Mouse (Mus musculus) lung, adult 2 months (tissue): Measurements from ENCODE around the gene Slc5a10. TPM values are rescaled to one million over a fixed set of nuclear protein-coding genes. Genes with fewer than 3 reads are reported as not detected.

Experiments
- DNase-seq: peaks from one replicate; pipeline ENCODE4 v3.0.0; 2022
- H3K4me1 ChIP-seq: fragments of 200-500 bp; 2 replicates; pipeline ENCODE4 v1.6.1; 2011; ENCODE audit warnings: low read length; ENCODE audit not compliant: control insufficient read depth, insufficient read depth
- H3K4me3 ChIP-seq: fragments of 200-500 bp; replicated peaks from 2 replicates; pipeline ENCODE3; 2011; ENCODE audit warnings: low read depth, mild to moderate bottlenecking, control low read depth, low read length; ENCODE audit errors: extremely low read depth
- CTCF ChIP-seq: fragments of 200-500 bp; IDR thresholded peaks from 2 replicates; pipeline ENCODE4 v1.5.1; 2011; ENCODE audit warnings: mild to moderate bottlenecking, low read length, control low read depth; ENCODE audit not compliant: insufficient read depth
- POLR2A ChIP-seq: fragments of 200-500 bp; IDR thresholded peaks from 2 replicates; pipeline ENCODE4 v1.6.1; 2011; ENCODE audit warnings: low read depth, mild to moderate bottlenecking, control low read depth, low read length, borderline replicate concordance; ENCODE audit errors: extremely low read depth
- WGBS: fragments of 180-500 bp; shearing (Covaris S2); methylation state at CpG from one replicate; pipeline ENCODE4 v1.1.7; 2018; 5-methylcytosine and 5-hydroxymethylcytosine counted together
- polyA plus RNA-seq: library from polyadenylated mRNA; depleted of rRNA; stranded (reverse); fragments of >200 nt; gene quantifications from 2 replicates; pipeline ENCODE4 v1.2.3, GENCODE M21; 2012

Slc5a10 gene
- polyA plus RNA-seq, 1 experiment = not detected

DNA sequence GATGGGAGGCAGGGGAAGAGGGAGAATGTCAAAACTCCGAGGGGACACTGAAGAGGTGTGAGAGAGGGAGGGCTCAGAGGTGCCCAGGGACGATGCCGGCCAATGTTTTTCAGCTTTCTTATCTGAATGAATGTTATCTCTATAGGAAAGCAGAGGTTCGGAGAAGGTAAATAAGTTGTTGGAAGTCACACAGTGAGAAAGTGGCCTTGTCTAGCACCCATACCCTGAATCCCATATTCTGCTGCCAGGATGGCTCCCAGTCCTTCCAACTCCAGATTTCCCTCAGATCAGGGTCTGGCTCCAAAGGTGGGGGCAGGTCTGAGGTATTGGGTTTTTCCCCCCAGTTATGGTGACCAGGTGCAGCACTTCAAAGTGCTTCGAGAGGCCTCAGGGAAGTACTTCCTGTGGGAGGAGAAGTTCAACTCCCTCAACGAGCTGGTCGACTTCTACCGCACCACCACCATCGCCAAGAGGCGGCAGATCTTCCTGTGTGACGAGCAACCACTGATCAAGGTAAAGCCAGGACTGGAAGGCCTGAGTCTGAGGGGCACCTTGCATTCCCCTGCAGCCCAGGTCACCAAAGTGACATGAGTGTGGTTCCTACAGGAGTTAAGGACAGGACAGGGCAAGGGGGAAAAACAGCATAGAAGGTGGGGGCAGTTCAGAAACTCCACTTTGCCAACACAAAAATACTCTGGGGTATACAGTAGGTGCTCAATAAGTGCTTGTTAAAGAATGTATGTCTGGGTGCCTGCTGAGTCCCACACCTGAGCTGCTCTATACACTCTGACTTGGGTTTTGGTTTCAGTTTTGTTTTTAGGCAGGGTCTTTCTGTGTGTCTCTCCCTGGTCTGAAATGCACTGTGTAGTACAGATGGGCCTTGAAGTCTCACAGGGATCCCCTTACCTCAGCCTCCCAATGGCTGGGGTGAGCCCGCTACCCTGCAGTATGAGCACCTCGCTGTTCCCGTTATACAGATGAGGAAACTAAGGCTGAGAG, 50.8 kb downstream of the Slc5a10 start:
- no peaks in the 10 kb centered on the region for H3K4me1 ChIP-seq
- H3K4me3 ChIP-seq = peak overlapping the region; percentile 27
- WGBS = 59% methylated on average over 14 of the region's 14 CpGs
- no peak for DNase-seq
- TF ChIP-seq POLR2A (no peak), CTCF (no peak)

DNA sequence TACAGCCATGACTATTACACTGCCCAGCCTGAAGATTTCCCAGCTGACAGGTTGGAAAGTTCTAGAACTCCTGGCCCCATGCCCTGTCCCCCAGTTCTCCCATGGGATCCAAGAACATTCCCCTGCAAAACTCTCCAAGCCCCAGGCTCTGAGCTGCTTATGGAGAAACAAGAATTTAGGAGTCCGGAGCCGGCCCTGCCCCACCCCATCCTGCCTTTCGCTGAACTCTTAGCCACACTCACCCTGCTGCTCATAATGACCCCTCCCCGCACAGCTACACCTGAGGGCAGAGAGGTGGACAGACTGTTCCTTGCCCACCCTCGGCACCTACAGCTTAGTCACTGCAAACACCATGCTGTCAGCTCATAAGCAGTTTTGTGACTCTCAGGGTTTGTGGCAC, 52.8 kb downstream of the Slc5a10 start:
- Histone ChIP-seq H3K4me1 (no peaks in the 10 kb centered on the region), H3K4me3 (no peak overlapping the region)
- 63% methylated on average over 5 of the region's 5 CpGs for WGBS
- no peak for TF ChIP-seq POLR2A
- no peak for TF ChIP-seq CTCF
- no peak for DNase-seq

DNA sequence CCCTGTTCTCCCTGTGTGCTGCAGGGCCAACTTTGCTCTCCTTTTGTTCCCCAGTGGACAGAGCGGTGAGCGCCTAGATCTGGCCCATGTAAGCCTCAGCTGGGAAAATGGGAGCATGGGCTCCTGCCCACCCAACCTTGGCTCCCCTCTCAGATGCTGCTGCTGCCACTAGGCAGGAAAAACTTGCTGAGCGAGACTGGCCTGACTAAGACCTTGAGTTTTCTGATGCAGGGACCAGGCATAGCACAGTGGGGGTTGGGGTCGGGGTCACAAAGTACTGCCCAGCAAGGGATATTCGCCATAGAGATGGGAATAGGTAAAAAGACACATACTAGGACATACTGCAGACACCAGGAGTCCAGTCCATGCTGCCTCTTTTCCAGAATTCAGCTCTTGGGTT, 53.4 kb downstream of the Slc5a10 start:
- WGBS = 92% methylated on average over 5 of the region's 5 CpGs

DNA sequence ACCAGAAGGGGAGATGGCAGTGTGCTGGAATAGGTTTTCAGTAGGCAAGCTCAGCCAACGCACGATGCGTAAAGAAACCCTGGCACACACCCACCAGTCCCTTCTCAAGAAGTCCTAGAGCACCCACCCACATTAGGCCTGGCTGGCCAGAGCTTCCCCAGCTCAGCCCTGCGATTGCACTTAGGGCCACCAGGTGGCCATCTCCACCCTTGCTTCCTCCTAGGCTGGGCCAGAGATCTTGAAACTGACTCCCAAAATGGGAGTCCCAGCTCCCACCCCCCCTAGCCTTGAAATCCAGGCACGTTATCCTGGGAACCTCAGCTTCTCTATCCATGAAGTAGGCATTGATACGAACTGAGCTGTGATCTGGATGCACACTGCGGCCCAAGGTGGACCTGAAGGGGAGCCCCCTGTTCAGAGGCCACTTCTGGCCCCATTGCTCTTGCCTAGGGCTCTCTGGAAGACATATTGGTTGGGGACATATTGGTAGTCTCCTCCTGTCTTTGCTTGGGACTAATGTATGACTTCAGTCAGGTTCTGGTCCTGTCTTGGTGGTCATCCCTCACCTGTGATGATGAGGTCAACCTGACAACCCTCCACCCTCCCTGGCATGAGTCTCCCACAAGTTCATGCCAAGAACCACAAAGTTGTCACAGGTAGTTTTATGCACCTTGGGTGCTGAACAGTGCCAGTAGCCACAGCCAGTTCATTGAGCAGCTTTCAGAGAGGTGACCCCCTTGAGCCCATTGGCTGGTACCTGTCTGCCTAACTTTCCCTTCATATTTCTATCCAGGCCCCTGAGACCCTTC, 54.4 kb downstream of the Slc5a10 start:
- H3K4me1 ChIP-seq = no peaks in the 10 kb centered on the region
- TF ChIP-seq CTCF = peak; percentile 82
- TF ChIP-seq POLR2A = no peak
- 32% methylated on average over 7 of the region's 7 CpGs for WGBS
- H3K4me3 ChIP-seq = no peak overlapping the region
- peak; percentile 51 for DNase-seq

More for the DNA sequence above, 53.4 kb downstream of the Slc5a10 start:
- DNase-seq = no peak
- no peaks in the 10 kb centered on the region for H3K4me1 ChIP-seq
- no peak overlapping the region for H3K4me3 ChIP-seq
- TF ChIP-seq POLR2A (no peak), CTCF (no peak)

DNA sequence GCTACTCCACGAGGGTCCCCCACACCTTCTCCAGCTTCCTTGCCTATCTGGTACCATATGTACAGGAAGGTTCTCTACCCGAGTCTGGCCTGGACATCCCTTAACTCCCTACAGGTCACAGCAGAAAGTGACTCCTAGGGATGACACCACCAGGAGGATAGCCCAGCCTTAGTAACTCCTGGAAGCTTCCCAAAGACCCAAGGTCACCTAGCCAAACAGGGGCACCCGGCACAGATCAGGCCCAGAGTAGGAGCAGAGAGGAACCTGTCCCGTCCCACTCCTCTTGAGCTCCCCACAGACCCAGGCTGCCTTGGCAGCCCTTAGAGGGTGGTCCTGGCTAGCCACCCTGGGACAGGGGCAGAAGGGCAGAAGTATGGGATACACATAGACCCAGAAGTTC, 55.2 kb downstream of the Slc5a10 start:
- DNase-seq = no peak
- TF ChIP-seq CTCF = no peak
- TF ChIP-seq POLR2A = no peak
- Histone ChIP-seq H3K4me1 (peaks cover 2% of the 10 kb centered on the region; the same call in 1 of the 2 replicates), H3K4me3 (no peak overlapping the region)
- WGBS = 87% methylated on average over 4 of the region's 4 CpGs

DNA sequence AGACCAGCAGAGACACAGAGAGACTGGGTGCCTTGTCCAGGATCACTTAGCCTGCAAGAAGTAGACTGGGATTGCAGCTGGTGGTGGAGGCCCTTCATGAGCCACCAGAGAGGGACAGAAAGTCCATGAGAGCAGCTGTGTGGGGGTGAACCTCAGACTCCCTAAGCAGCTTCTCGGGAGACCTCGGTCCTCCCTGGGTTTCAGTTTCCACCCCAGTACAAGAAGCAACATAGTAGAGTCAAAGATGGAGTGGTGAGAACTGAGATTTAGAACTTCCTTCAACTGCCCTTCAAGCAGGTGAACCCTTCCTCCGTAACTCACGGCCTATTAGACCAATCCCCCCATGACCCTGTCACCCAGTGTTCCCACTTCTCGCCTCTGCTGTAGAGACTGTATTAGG, 58.4 kb downstream of the Slc5a10 start:
- TF ChIP-seq POLR2A (no peak), CTCF (no peak)
- WGBS = 89% methylated on average over 5 of the region's 5 CpGs
- Histone ChIP-seq H3K4me1 (peaks cover 17% of the 10 kb centered on the region), H3K4me3 (no peak overlapping the region)
- DNase-seq = no peak

DNA sequence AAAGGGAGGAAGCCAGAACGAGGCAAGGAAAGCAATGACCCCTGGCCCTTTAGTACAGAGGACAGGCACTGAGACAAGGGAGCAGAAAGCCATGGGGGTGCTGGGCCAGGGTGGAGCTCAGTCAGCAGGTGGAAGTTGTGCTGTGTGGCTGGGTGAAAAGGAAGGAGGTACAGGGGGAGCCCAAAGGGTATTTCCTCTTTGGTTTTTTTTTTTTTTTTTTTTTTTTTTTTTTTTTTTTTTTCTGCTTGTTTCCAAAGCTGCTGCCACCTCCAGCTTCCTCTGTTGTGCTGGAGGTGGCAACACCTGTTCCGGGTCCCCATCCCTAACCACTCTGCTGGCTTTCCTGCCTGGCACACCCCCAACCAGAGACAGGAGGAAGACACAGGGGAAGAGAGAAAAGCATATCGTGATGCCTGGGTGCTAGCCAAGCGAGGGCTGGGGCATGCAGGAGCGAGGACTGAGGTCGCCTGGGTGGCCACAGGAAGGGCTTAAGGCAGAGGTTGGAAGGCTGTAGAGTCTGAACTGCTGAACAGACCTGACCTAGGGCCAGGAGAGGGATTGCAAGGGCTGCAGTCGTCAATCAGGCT, 59.7 kb downstream of the Slc5a10 start:
- no peak for DNase-seq
- H3K4me3 ChIP-seq = no peak overlapping the region
- no peak for TF ChIP-seq CTCF
- TF ChIP-seq POLR2A = no peak
- peaks cover 17% of the 10 kb centered on the region for H3K4me1 ChIP-seq
- WGBS = 47% methylated on average over 7 of the region's 7 CpGs

DNA sequence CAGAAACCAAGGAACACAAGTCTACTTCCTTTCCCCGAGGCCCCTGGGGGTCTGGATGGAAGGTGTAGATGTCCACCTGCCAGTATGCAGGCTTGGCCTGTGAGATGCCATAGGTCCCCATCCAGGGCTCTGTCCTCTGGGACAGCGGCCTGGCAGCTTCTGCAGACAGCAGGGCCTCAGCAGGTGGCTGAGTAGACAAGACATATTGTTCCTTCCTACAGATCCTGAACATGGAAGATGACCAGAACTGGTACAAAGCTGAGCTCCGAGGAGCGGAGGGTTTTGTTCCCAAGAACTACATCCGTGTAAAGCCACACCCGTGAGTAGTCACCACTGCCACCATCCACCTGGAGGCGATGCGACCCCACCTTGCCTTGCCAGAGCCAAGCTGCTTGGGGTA, 60.6 kb downstream of the Slc5a10 start:
- TF ChIP-seq POLR2A = no peak
- no peak for TF ChIP-seq CTCF

More for the DNA sequence above, 60.6 kb downstream of the Slc5a10 start:
- Histone ChIP-seq H3K4me3 (no peak overlapping the region), H3K4me1 (peaks cover 17% of the 10 kb centered on the region)
- WGBS = 83% methylated on average over 8 of the region's 8 CpGs
- DNase-seq = no peak
